Mouse (Mus musculus): ENCODE measurements at regions not wholly inside any gene's neighbourhood (a gene's known extent, or its start where the extent isn't known, plus 50 kb on each side); places are given as distances from the start of the nearest gene placed in this dataset.

DNA sequence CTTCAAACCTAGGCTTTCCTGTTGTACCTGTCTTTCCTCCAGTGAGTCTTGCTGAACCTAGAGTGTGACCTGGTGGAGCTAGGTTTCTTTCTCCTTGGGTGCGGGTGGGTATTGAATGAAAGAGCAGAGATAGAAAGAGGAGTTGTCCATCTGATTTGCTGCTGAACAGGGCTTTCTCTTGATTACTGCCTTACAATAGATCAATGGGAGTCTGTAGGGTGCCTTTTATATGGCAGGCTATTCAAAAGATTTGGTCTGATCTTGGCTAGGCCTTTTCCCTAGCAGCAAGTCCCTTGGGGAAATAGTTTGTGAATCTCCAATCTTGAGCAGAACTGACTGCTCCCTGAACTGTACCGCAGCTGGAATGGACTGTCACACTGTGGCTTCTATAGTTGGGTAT is 1253.3 kb upstream of the A1bg start:
- Histone ChIP-seq H3K36me3 (ENCODE audit: control insufficient read depth in 1 of 2, insufficient read depth in 2 of 2, low read length in 2 of 2) (peaks cover 13 to 24% of the 10 kb centered on the region in 2 experiments), H3K27me3 (ENCODE audit: control insufficient read depth in 1 of 2, insufficient read depth in 2 of 2, low read length in 2 of 2) (no peaks in the 10 kb centered on the region), H3K4me3 (ENCODE audit: control insufficient read depth in 1 of 2, insufficient read depth in 1 of 2, low read depth in 2 of 2, low read length in 2 of 2) (no peak overlapping the region), H3K4me1 (ENCODE audit: control insufficient read depth in 1 of 2, insufficient read depth in 2 of 2, low read length in 2 of 2) (peaks cover under 1 to 10% of the 10 kb centered on the region in 2 experiments), H3K79me2 (ENCODE audit: control insufficient read depth, insufficient read depth, low read length, poor library complexity) (peaks cover 12% of the 10 kb centered on the region; the same call in 1 of the 2 replicates), H3K27ac (ENCODE audit: control insufficient read depth, low read depth, low read length) (no peak overlapping the region), H3K9ac (ENCODE audit: control insufficient read depth, low read depth, low read length, poor library complexity, severe bottlenecking) (no peak overlapping the region), H3K9me3 (replicated peaks; ENCODE audit: insufficient read depth, low read length) (no peaks in the 10 kb centered on the region)
- DNase-seq (ENCODE audit: low read depth, low spot score) = no peak
- no peak for TF ChIP-seq ZKSCAN1 (IDR thresholded peaks at IDR 0.05; ENCODE audit: low read depth, low read length)
- TF ChIP-seq ZNF384 (IDR thresholded peaks at IDR 0.05; ENCODE audit: low read depth, low read length) = no peak
- no peak for TF ChIP-seq NELFE (IDR thresholded peaks at IDR 0.05; ENCODE audit: low read depth, low read length)
- no peak for TF ChIP-seq MAX (IDR thresholded peaks at IDR 0.05; ENCODE audit: low read length)
- no peak for TF ChIP-seq E2F4 (IDR thresholded peaks at IDR 0.05; ENCODE audit: borderline replicate concordance, low read depth, low read length)
- TF ChIP-seq CHD2 (IDR thresholded peaks at IDR 0.05; ENCODE audit: low read length) = no peak
- no peak for TF ChIP-seq MEF2A (IDR thresholded peaks at IDR 0.05; ENCODE audit: extremely low read depth, insufficient replicate concordance, low read depth, low read length, poor library complexity, severe bottlenecking)
- no peak for TF ChIP-seq POLR2AphosphoS2 (IDR thresholded peaks at IDR 0.05; ENCODE audit: low read length)
- TF ChIP-seq ZMIZ1 (IDR thresholded peaks at IDR 0.05; ENCODE audit: low read depth, low read length) = no peak
- TF ChIP-seq USF2 (IDR thresholded peaks at IDR 0.05; ENCODE audit: borderline replicate concordance in 1 of 2, insufficient read depth in 1 of 2, low read depth in 1 of 2, low read length in 2 of 2) = no peak
- no peak for TF ChIP-seq KAT2A (conservative IDR thresholded peaks at IDR 0.05; ENCODE audit: low read depth, low read length)
- no peak for TF ChIP-seq ELF1 (IDR thresholded peaks at IDR 0.05; ENCODE audit: low read depth, low read length)
- no peak for TF ChIP-seq EP300 (IDR thresholded peaks at IDR 0.05; ENCODE audit: low read depth in 1 of 2, low read length in 2 of 2)
- no peak for TF ChIP-seq HCFC1 (IDR thresholded peaks at IDR 0.05; ENCODE audit: low read depth, low read length)
- no peak for TF ChIP-seq MXI1 (IDR thresholded peaks at IDR 0.05; ENCODE audit: low read depth, low read length)
- TF ChIP-seq POLR2AphosphoS5 (IDR thresholded peaks at IDR 0.05; ENCODE audit: borderline replicate concordance, low read depth, low read length) = no peak
- no peak for TF ChIP-seq CTCF (IDR thresholded peaks at IDR 0.05 in 2 of 3, conservative IDR thresholded peaks at IDR 0.05 in 1 of 3; ENCODE audit: control insufficient read depth in 1 of 3, insufficient read depth in 1 of 3, low read depth in 2 of 3, low read length in 3 of 3, poor library complexity in 1 of 3, severe bottlenecking in 1 of 3)
- TF ChIP-seq GABPA (IDR thresholded peaks at IDR 0.05; ENCODE audit: low read depth, low read length) = no peak
- no peak for TF ChIP-seq RCOR1 (IDR thresholded peaks at IDR 0.05; ENCODE audit: low read depth, low read length)
- TF ChIP-seq POLR2A (IDR thresholded peaks at IDR 0.05; ENCODE audit: control insufficient read depth in 1 of 2, insufficient read depth in 1 of 2, low read depth in 1 of 2, low read length in 2 of 2, poor library complexity in 1 of 2) = no peak
